Mouse (Mus musculus) neutrophil, adult 59 days (primary cell): ENCODE measurements around the gene 1110057P08Rik. TPM values are rescaled to one million over a fixed set of nuclear protein-coding genes. Genes with fewer than 3 reads are reported as not detected.

Experiments
- total RNA-seq, 2 experiments: library from RNA; stranded (reverse); gene quantifications; 1 replicate in 1 of 2; 2 replicates in 1 of 2; pipeline ENCODE4 v1.2.4; 2023

The 1110057P08Rik gene
- total RNA-seq = not detected

DNA sequence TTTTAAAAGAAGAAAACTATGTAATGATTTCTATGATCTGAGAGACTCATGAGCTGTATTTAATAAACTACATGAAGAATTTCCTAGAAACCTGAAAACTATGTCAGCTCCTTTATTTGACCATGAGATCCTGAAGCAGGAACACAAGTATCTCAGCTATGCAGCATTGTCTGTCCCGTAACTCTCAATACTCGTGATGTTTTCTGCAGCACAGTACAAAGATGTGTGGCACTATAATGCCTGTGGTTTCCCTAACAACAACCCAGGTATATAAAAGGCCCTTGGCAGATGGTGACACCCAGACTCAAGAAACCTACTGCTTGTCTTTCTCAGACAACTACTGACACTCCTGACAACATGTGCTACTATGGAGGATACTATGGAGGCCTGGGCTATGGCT lies at the start of gene 1110057P08Rik:
Gene 1110057P08Rik (plus strand): TSS at position 301 of the 400 bp plus-strand sequence.

DNA sequence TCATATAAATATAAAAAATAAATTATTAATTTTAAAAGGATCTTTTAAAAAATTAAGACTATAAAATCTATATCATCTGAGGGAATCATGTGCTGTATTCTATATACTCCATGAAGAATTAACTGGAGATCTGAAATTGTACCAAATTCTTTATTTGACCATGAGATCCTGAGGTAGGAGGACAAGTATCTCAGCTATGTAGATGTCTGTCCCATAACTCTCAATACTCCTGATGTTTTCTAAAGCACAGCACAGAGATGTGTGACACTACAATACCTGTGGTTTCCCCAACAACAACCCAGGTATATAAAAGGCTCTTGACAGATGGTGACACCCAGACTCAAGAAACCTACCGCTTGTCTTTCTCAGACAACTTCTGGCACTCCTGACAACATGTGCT lies 34.0 kb upstream of the 1110057P08Rik start, which contains the start of gene Gm6358:
Gene Gm6358 (plus strand): TSS at position 301 of the 400 bp plus-strand sequence.

DNA sequence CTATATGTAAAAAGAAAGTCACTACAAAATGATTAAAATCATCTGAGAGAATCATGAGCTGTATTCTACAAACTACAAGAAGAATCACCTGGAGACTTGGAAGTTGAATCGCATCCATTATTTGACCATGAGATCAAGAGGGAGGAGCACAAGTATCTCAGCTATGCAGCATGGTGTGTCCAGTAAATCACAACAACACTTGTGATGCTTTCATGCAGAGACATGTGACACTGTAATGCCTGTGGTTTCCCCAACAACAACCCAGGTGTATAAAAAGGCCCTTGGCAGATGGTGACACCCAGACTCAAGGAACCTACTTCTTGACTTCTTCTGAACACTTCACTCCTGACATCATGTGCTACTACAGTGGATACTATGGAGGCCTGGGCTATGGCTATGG lies 23.7 kb upstream of the 1110057P08Rik start, which contains the start of gene Gm10061:
Gene Gm10061 (plus strand): TSS at position 301 of the 400 bp plus-strand sequence.

DNA sequence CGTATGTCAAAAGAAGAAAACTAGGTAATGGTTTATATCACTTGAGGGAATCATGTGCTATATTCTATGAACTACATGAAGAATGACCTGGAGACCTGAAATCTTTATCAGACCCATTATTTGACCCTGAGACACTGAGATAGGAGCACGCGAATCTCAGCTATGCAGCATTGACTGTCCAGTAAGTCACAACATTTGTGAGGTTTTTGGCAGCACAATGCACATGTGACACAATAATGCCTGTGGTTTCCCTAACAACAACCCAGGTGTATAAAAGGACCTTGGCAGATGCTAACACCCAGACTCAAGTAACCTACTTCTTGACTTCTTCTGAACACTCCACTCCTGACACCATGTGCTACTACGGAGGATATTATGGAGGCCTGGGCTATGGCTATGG lies 16.9 kb upstream of the 1110057P08Rik start, which contains the start of gene Gm9789:
Gene Gm9789 (plus strand): TSS at position 301 of the 400 bp plus-strand sequence.

DNA sequence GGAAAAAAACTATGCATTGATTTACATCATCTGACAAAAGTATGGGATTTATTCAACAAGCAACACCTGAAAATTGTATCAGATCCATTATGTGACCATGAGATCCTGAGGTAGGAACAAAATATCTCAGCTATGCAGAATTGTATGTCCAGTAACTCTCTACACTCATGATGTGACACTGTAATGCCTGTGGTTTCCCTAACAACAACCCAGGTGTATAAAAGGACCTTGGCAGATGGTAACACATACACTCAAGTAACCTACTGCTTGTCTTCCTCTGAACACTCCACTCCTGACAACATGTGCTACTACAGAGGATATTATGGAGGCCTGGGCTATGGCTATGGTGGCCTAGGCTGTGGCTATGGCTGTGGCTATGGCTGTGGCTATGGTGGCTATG lies 5.3 kb upstream of the 1110057P08Rik start, which contains the start of gene Gm7735:
Gene Gm7735 (plus strand): TSS at position 301 of the 400 bp plus-strand sequence.

DNA sequence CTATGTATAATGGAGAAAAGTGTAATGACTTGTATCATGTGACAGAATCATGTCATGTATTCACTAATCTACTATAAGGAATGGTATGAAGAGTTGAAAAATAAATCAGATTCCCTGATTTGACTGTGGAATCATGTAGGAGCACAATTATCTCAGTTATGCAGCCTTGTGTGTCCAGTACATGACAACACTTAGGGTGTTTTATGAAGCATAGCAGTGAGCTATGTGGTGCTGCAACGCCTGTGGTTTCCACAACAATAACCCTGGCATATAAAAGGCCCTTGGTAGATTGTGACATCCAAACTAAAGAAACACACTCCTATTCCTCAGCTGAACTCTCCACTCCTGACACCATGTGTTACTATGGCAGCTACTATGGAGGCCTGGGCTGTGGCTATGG lies 31.0 kb downstream of the 1110057P08Rik start, which contains the start of gene Krtap20-2:
Gene Krtap20-2 (plus strand): TSS at position 301 of the 400 bp plus-strand sequence.

Other genes with a start within 250 kb of the 1110057P08Rik start
- not detected for gene Krtap19-9b, start 242.5 kb upstream of the 1110057P08Rik start, total RNA-seq
- not detected for gene Krtap16-3, start 211.9 kb upstream of the 1110057P08Rik start, total RNA-seq
- gene Krtap22-2, start 164.0 kb upstream of the 1110057P08Rik start, total RNA-seq = not detected
- gene Gm10229, start 159.5 kb upstream of the 1110057P08Rik start, total RNA-seq = not detected
- not detected for gene Krtap6-1, start 143.0 kb upstream of the 1110057P08Rik start, total RNA-seq
- gene Gm10228, start 133.3 kb upstream of the 1110057P08Rik start, total RNA-seq = not detected
- gene Krtap6-5, start 126.9 kb upstream of the 1110057P08Rik start, total RNA-seq = not detected
- not detected for gene 1110025L11Rik, start 110.7 kb upstream of the 1110057P08Rik start, total RNA-seq
- not detected for gene Krtap6-3, start 90.7 kb upstream of the 1110057P08Rik start, total RNA-seq
- not detected for gene Gm6358, start 33.9 kb upstream of the 1110057P08Rik start, total RNA-seq
- not detected for gene Gm10061, start 23.6 kb upstream of the 1110057P08Rik start, total RNA-seq
- gene Gm9789, start 16.8 kb upstream of the 1110057P08Rik start, total RNA-seq = not detected
- gene Gm7735, start 5.2 kb upstream of the 1110057P08Rik start, total RNA-seq = not detected
- gene Krtap20-2, start 31.1 kb downstream of the 1110057P08Rik start, total RNA-seq = not detected
- gene Krtap21-1, start 229.1 kb downstream of the 1110057P08Rik start, total RNA-seq = not detected
- gene Krtap6-2, start 245.4 kb downstream of the 1110057P08Rik start, total RNA-seq = not detected